In the genomic region with DNA sequence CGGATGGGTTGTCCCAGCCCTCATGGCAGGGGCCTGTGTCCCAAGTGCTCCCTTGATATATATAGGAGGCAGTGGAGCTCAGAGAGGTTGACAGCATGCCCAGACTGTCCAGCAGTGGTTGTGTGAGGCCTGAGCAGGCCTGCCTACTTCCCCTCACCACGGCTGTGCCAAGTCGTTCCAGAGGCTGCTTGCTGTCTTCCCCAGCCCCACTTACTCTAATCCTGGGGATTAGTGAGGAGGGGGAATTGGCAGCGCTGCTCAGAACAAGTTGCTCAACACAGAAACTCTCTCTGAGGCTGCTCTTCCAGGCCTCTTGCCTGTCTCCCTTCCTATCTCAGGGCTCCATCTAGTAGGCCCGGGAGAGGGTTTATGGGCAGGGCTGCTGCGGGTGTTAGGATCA, we compare ENCODE assay signal across 15 mouse cellular contexts. TPM values are rescaled to one million over a fixed set of nuclear protein-coding genes. Genes with fewer than 3 reads are reported as not detected.
A peak's percentile ranks its signal among the peaks of the same experiment; 100 is the strongest.
DNase-seq lines count a peak whose midpoint lies in the region; ATAC-seq lines count a peak whose summit lies in the region.
"Had no signal": no experiment of that assay in that cellular context is flagged by ENCODE, and none has a peak within 500 bp of the region (broad histone marks: within the 10 kb centered on the region; RNA-seq: fewer than 3 reads in every experiment).

No protein-coding gene starts in this region.

- no peak overlapping the region for H3K9ac ChIP-seq in forebrain, embryonic 14.5 days (ENCODE audit: low read length)
- H3K9ac ChIP-seq in forebrain, embryonic 12.5 days: no peak overlapping the region
- H3K9ac ChIP-seq in midbrain, embryonic 13.5 days (replicated peaks): no peak overlapping the region
- H3K9ac ChIP-seq: liver, embryonic 15.5 days; neural tube, embryonic 13.5 days had no signal

- no peak overlapping the region for H3K4me2 ChIP-seq in forebrain, embryonic 14.5 days (ENCODE audit: low read length)
- H3K4me2 ChIP-seq in forebrain, embryonic 12.5 days: no peak overlapping the region
- no peak overlapping the region for H3K4me2 ChIP-seq in midbrain, embryonic 13.5 days (replicated peaks)
- H3K4me2 ChIP-seq: liver, embryonic 15.5 days; neural tube, embryonic 13.5 days had no signal

- no peak for ATAC-seq in forebrain, embryonic 14.5 days
- ATAC-seq in forebrain, embryonic 12.5 days (ENCODE audit: low FRiP score): no peak
- ATAC-seq in midbrain, embryonic 13.5 days: peak; percentile 62

- H3K9me3 ChIP-seq in forebrain, embryonic 14.5 days (replicated peaks; ENCODE audit: control insufficient read depth, low read length): no peaks in the 10 kb centered on the region
- H3K9me3 ChIP-seq in forebrain, embryonic 12.5 days: no peaks in the 10 kb centered on the region
- no peaks in the 10 kb centered on the region for H3K9me3 ChIP-seq in midbrain, embryonic 13.5 days
- H3K9me3 ChIP-seq in heart, embryonic 10.5 days: no peaks in the 10 kb centered on the region
- H3K9me3 ChIP-seq: liver, embryonic 15.5 days; neural tube, embryonic 13.5 days had no signal

- no peaks in the 10 kb centered on the region for H3K4me1 ChIP-seq in forebrain, embryonic 14.5 days (ENCODE audit: control insufficient read depth, insufficient read depth, low read length)
- H3K4me1 ChIP-seq in forebrain, embryonic 12.5 days: no peaks in the 10 kb centered on the region
- peaks cover 7% of the 10 kb centered on the region; the same call in 1 of the 2 replicates for H3K4me1 ChIP-seq in midbrain, embryonic 13.5 days (replicated peaks)
- no peaks in the 10 kb centered on the region for H3K4me1 ChIP-seq in heart, embryonic 10.5 days
- H3K4me1 ChIP-seq: liver, embryonic 15.5 days; neural tube, embryonic 13.5 days had no signal

- no peaks in the 10 kb centered on the region for H3K27me3 ChIP-seq in forebrain, embryonic 14.5 days (replicated peaks; ENCODE audit: control insufficient read depth, insufficient read depth, low read length)
- no peaks in the 10 kb centered on the region for H3K27me3 ChIP-seq in forebrain, embryonic 12.5 days
- H3K27me3 ChIP-seq in midbrain, embryonic 13.5 days: no peaks in the 10 kb centered on the region
- peaks cover 46% of the 10 kb centered on the region for H3K27me3 ChIP-seq in heart, embryonic 10.5 days (ENCODE audit: insufficient read depth, poor library complexity, severe bottlenecking)
- H3K27me3 ChIP-seq: liver, embryonic 15.5 days; neural tube, embryonic 13.5 days had no signal

- no peak overlapping the region for H3K27ac ChIP-seq in forebrain, embryonic 14.5 days (ENCODE audit: low read depth, low read length)
- H3K27ac ChIP-seq in forebrain, embryonic 12.5 days: no peak overlapping the region
- no peak overlapping the region for H3K27ac ChIP-seq in midbrain, embryonic 13.5 days
- H3K27ac ChIP-seq in heart, embryonic 10.5 days: no peak overlapping the region
- H3K27ac ChIP-seq: liver, embryonic 15.5 days; neural tube, embryonic 13.5 days had no signal

- peak; percentile 23 for DNase-seq in forebrain, embryonic 14.5 days (ENCODE audit: low spot score)
- peak; percentile 50 for DNase-seq in retina, postnatal 1 day
- DNase-seq in retina, embryonic 14.5 days (ENCODE audit: low spot score): no peak
- peak; percentile 25 for DNase-seq in yolk sac, embryonic 10.5 days (ENCODE audit: low spot score)
- no peak for DNase-seq in heart, embryonic 10.5 days (ENCODE audit: low spot score)
- no peak for DNase-seq in layer of hippocampus, adult 11-12 months (ENCODE audit: low spot score)
- DNase-seq: cerebellum, postnatal 25 days; kidney, adult 11 months; kidney, postnatal 36 days; thymus, postnatal 25 days had no signal

- WGBS in forebrain, embryonic 14.5 days: 30% methylated on average over 6 of the region's 6 CpGs
- 32% methylated on average over 6 of the region's 6 CpGs for WGBS in forebrain, embryonic 12.5 days
- 26% methylated on average over 6 of the region's 6 CpGs for WGBS in midbrain, embryonic 13.5 days
- WGBS in heart, embryonic 10.5 days: 49% methylated on average over 6 of the region's 6 CpGs

- H3K4me3 ChIP-seq in forebrain, embryonic 14.5 days (ENCODE audit: low read depth, low read length): no peak overlapping the region
- H3K4me3 ChIP-seq in forebrain, embryonic 12.5 days (replicated peaks): no peak overlapping the region
- no peak overlapping the region for H3K4me3 ChIP-seq in midbrain, embryonic 13.5 days (replicated peaks)
- H3K4me3 ChIP-seq in heart, embryonic 10.5 days: no peak overlapping the region
- H3K4me3 ChIP-seq: liver, embryonic 15.5 days; neural tube, embryonic 13.5 days had no signal

- H3K36me3 ChIP-seq in forebrain, embryonic 14.5 days (ENCODE audit: control insufficient read depth, insufficient read depth, low read length): no peaks in the 10 kb centered on the region
- H3K36me3 ChIP-seq in forebrain, embryonic 12.5 days (replicated peaks): no peaks in the 10 kb centered on the region
- H3K36me3 ChIP-seq in midbrain, embryonic 13.5 days: no peaks in the 10 kb centered on the region
- H3K36me3 ChIP-seq in heart, embryonic 10.5 days: no peaks in the 10 kb centered on the region
- H3K36me3 ChIP-seq: liver, embryonic 15.5 days; neural tube, embryonic 13.5 days had no signal

RNA-seq across cellular contexts. Expression of a gene that starts 56.1 kb away (rescaled TPM):
- 0.38 TPM in 1 of 2 replicates, not detected in the other for polyA plus RNA-seq in forebrain, embryonic 14.5 days (2014; fragmentation: Nextera tagmentation; extraction: Ambion mirVana)
- 0.83 TPM in 1 of 2 replicates, not detected in the other for polyA plus RNA-seq in forebrain, embryonic 12.5 days (2016; fragmentation: Nextera tagmentation; extraction: Ambion mirVana)
- polyA plus RNA-seq in midbrain, embryonic 13.5 days (2015; fragmentation: Nextera tagmentation; extraction: Ambion mirVana): not detected in 2 replicates
- 0.62 TPM in 1 of 2 replicates, not detected in the other for polyA plus RNA-seq in heart, embryonic 10.5 days (2016; fragmentation: Nextera tagmentation; extraction: Ambion mirVana)
- polyA plus RNA-seq: liver, embryonic 15.5 days; neural tube, embryonic 13.5 days; small intestine, adult 2 months had no signal

Comparison
In these comparisons a context has a peak if more than half of its experiments do, and no peak if none do; other contexts are left out.
1. DNase-seq: peak in forebrain, embryonic 14.5 days (single experiment), retina, postnatal 1 day (single experiment) and yolk sac, embryonic 10.5 days (single experiment); none in retina, embryonic 14.5 days (single experiment), heart, embryonic 10.5 days (single experiment) and layer of hippocampus, adult 11-12 months (single experiment).